Mouse (Mus musculus) CH12.LX (cell line): ENCODE results near the gene Pkd1l2. TPM values are rescaled to one million over a fixed set of nuclear protein-coding genes. Genes with fewer than 3 reads are reported as not detected.
A peak's percentile ranks its signal among the peaks of the same experiment; 100 is the strongest.

ENCODE experiments used
- DNase-seq: peaks from one replicate; pipeline ENCODE4 v3.0.0-alpha.2; 2013; ENCODE audit errors: extremely low read depth
- H3K27ac ChIP-seq: 2 replicates; pipeline ENCODE4 v1.5.1; 2012; ENCODE audit warnings: low read depth, mild to moderate bottlenecking, control low read depth, moderate library complexity; ENCODE audit not compliant: insufficient read depth
- H3K27me3 ChIP-seq: replicated peaks from 2 replicates; pipeline ENCODE3; 2012; ENCODE audit warnings: inconsistent platforms
- H3K36me3 ChIP-seq, 2 experiments: replicated peaks in 1 of 2; 2 replicates each; pipeline versions ENCODE3 to v1.6.1; 2012; ENCODE audit warnings: inconsistent platforms in 1 of 2, low read length in 1 of 2, mild to moderate bottlenecking in 1 of 2, mixed read lengths in 1 of 2, moderate library complexity in 1 of 2; ENCODE audit not compliant: control insufficient read depth in 1 of 2, insufficient read depth in 1 of 2
- H3K4me1 ChIP-seq, 2 experiments: 2 replicates each; pipeline ENCODE4 v1.6.1; 2012; ENCODE audit warnings: inconsistent platforms in 1 of 2, moderate library complexity in 1 of 2; ENCODE audit not compliant: insufficient read depth in 2 of 2, control insufficient read depth in 1 of 2
- H3K4me2 ChIP-seq: 2 replicates; pipeline ENCODE4 v1.6.1; 2012; ENCODE audit warnings: low read depth, mild to moderate bottlenecking, control low read depth; ENCODE audit not compliant: poor library complexity, insufficient read depth, severe bottlenecking
- H3K4me3 ChIP-seq, 3 experiments: fragments of 150-350 bp in 1 of 3; sonication (generic) in 1 of 3; replicated peaks in 1 of 3; 2 replicates each; pipeline versions ENCODE3 to v1.5.1; 2011 to 2012; ENCODE audit warnings: low read depth in 2 of 3, low read length in 2 of 3, mild to moderate bottlenecking in 2 of 3, moderate library complexity in 2 of 3, control low read depth in 1 of 3, improper control_type of control experiment in 1 of 3, inconsistent platforms in 1 of 3, mixed read lengths in 1 of 3; ENCODE audit not compliant: poor library complexity in 1 of 3
- H3K79me2 ChIP-seq: replicated peaks from 2 replicates; pipeline ENCODE4 v1.6.1; 2012; ENCODE audit warnings: mild to moderate bottlenecking, moderate library complexity; ENCODE audit not compliant: control insufficient read depth, poor library complexity, insufficient read depth, severe bottlenecking; ENCODE audit errors: extremely low read depth
- H3K9ac ChIP-seq: 2 replicates; pipeline ENCODE4 v1.6.1; 2012; ENCODE audit warnings: low read depth, mild to moderate bottlenecking, control low read depth, moderate library complexity; ENCODE audit not compliant: insufficient read depth
- H3K9me3 ChIP-seq: replicated peaks from 2 replicates; pipeline ENCODE3; 2012; ENCODE audit warnings: low read length, inconsistent platforms, mixed read lengths
- BHLHE40 ChIP-seq: IDR thresholded peaks from 2 replicates; pipeline ENCODE4 v1.6.1; 2011; ENCODE audit warnings: mild to moderate bottlenecking, low read depth, low read length, improper control_type of control experiment
- CHD2 ChIP-seq: IDR thresholded peaks from 2 replicates; pipeline ENCODE4 v1.6.1; 2011; ENCODE audit warnings: low read length, improper control_type of control experiment
- CTCF ChIP-seq, 2 experiments: IDR thresholded peaks in 1 of 2; conservative IDR thresholded peaks in 1 of 2; 2 replicates each; pipeline ENCODE4 v1.5.1; 2011 to 2012; ENCODE audit warnings: low read depth in 2 of 2, low read length in 2 of 2, improper control_type of control experiment in 1 of 2, inconsistent platforms in 1 of 2, mild to moderate bottlenecking in 1 of 2, moderate library complexity in 1 of 2
- ELF1 ChIP-seq: IDR thresholded peaks from 2 replicates; pipeline ENCODE4 v1.6.1; 2014; ENCODE audit warnings: low read depth, mild to moderate bottlenecking, inconsistent platforms, low read length, improper control_type of control experiment
- EP300 ChIP-seq: IDR thresholded peaks from 2 replicates; pipeline ENCODE4 v1.6.1; 2011; ENCODE audit warnings: low read length, improper control_type of control experiment
- KAT2A ChIP-seq: IDR thresholded peaks from 2 replicates; pipeline ENCODE4 v1.6.1; 2012; ENCODE audit warnings: low read length, improper control_type of control experiment, inconsistent platforms; ENCODE audit not compliant: insufficient replicate concordance
- MAFK ChIP-seq: IDR thresholded peaks from 2 replicates; pipeline ENCODE4 v1.6.1; 2011; ENCODE audit warnings: low read length, improper control_type of control experiment; ENCODE audit not compliant: insufficient replicate concordance
- MEF2A ChIP-seq: IDR thresholded peaks from 2 replicates; pipeline ENCODE4 v1.6.1; 2014; ENCODE audit warnings: low read depth, mild to moderate bottlenecking, inconsistent platforms, low read length, improper control_type of control experiment, borderline replicate concordance
- MXI1 ChIP-seq: IDR thresholded peaks from 2 replicates; pipeline ENCODE4 v1.6.1; 2011; ENCODE audit warnings: mild to moderate bottlenecking, low read depth, low read length, improper control_type of control experiment
- MYC ChIP-seq: IDR thresholded peaks from 2 replicates; pipeline ENCODE4 v1.6.1; 2011; ENCODE audit warnings: low read depth, mild to moderate bottlenecking, improper control_type of control experiment, low read length
- NRF1 ChIP-seq: IDR thresholded peaks from 2 replicates; pipeline ENCODE4 v1.6.1; 2014; ENCODE audit warnings: low read depth, mild to moderate bottlenecking, inconsistent platforms, low read length, improper control_type of control experiment, moderate library complexity
- PAX5 ChIP-seq: IDR thresholded peaks from 2 replicates; pipeline ENCODE4 v1.6.1; 2012; ENCODE audit warnings: low read length, inconsistent platforms, mixed read lengths
- POLR2AphosphoS2 ChIP-seq: IDR thresholded peaks from 2 replicates; pipeline ENCODE4 v1.6.1; 2011; ENCODE audit warnings: low read depth, low read length, improper control_type of control experiment
- RAD21 ChIP-seq: IDR thresholded peaks from 2 replicates; pipeline ENCODE4 v1.6.1; 2011; ENCODE audit warnings: low read depth, mild to moderate bottlenecking, low read length, improper control_type of control experiment, moderate library complexity
- TBP ChIP-seq: conservative IDR thresholded peaks from 2 replicates; pipeline ENCODE4 v1.6.1; 2011; ENCODE audit warnings: low read depth, low read length, improper control_type of control experiment
- TCF12 ChIP-seq: IDR thresholded peaks from 2 replicates; pipeline ENCODE4 v1.6.1; 2014; ENCODE audit warnings: low read depth, mild to moderate bottlenecking, inconsistent platforms, low read length, improper control_type of control experiment
- UBTF ChIP-seq: IDR thresholded peaks from 2 replicates; pipeline ENCODE4 v1.6.1; 2012; ENCODE audit warnings: low read depth, mild to moderate bottlenecking, inconsistent platforms, low read length, improper control_type of control experiment, moderate library complexity
- USF1 ChIP-seq: IDR thresholded peaks from 2 replicates; pipeline ENCODE4 v1.6.1; 2014; ENCODE audit warnings: low read depth, mild to moderate bottlenecking, inconsistent platforms, low read length, improper control_type of control experiment
- ZC3H11A ChIP-seq: IDR thresholded peaks from 2 replicates; pipeline ENCODE4 v1.6.1; 2012; ENCODE audit warnings: low read depth, mild to moderate bottlenecking, inconsistent platforms, low read length, improper control_type of control experiment
- ZKSCAN1 ChIP-seq: IDR thresholded peaks from 2 replicates; pipeline ENCODE4 v1.6.1; 2012; ENCODE audit warnings: low read depth, inconsistent platforms, low read length, improper control_type of control experiment, borderline replicate concordance
- ZMIZ1 ChIP-seq: IDR thresholded peaks from 2 replicates; pipeline ENCODE4 v1.6.1; 2012; ENCODE audit warnings: low read depth, mild to moderate bottlenecking, inconsistent platforms, low read length, improper control_type of control experiment
- ZNF384 ChIP-seq: IDR thresholded peaks from 2 replicates; pipeline ENCODE4 v1.6.1; 2012; ENCODE audit warnings: low read depth, low read length, improper control_type of control experiment, inconsistent platforms
- dilution Hi-C: fragments of 300-500 bp; cut with MboI; formaldehyde crosslinking; loops from 2 replicates; pipeline ENCODE4 v1.14.3; 2020; ENCODE audit warnings: low sequenced_read_pairs; ENCODE audit not compliant: extremely low pct_unique_long_range_greater_than_20kb, extremely low pct_ligation_motif_present
- in situ Hi-C: fragments of 300-500 bp; cut with MboI; formaldehyde crosslinking; loops from 3 replicates; pipeline ENCODE4 v1.14.3; 2019; ENCODE audit warnings: low sequenced_read_pairs, low pct_ligation_motif_present, low pct_unique_long_range_greater_than_20kb, mixed read lengths
- polyA plus RNA-seq: library from polyadenylated mRNA; unstranded; fragments of >175 nt; gene quantifications from 2 replicates; pipeline ENCODE4 v1.2.1, GENCODE M21; 2012; ENCODE audit warnings: low read depth; ENCODE audit not compliant: insufficient read length
- total RNA-seq, 2 experiments: library from RNA; depleted of rRNA; stranded (reverse); fragments of 300-350 nt in 1 of 2; fragments of >200 nt in 1 of 2; gene quantifications; 2 replicates each; pipeline ENCODE4 v1.2.3; 2012 to 2014

Pkd1l2 gene
- total and polyA plus RNA-seq, 3 experiments = 0.06 TPM; not detected in 2

GRCm38 (mm10) chr8:117050763-117051162, 31.5 kb downstream of the Pkd1l2 start:
- peaks cover 6% of the 10 kb centered on the region for H3K27me3 ChIP-seq
- H3K4me3 ChIP-seq = no peak overlapping the region
- no peaks in the 10 kb centered on the region for H3K79me2 ChIP-seq
- dilution Hi-C loops (no loop called here), in situ Hi-C loops (no loop called here)
- DNase-seq = no peak
- TF ChIP-seq PAX5 (no peak), TCF12 (no peak), MYC (no peak)
- no peak overlapping the region for H3K9ac ChIP-seq
- H3K9me3 ChIP-seq = peaks cover 2% of the 10 kb centered on the region
- no peak overlapping the region for H3K27ac ChIP-seq
- H3K36me3 ChIP-seq = no peaks in the 10 kb centered on the region
- peaks cover 6 to 23% of the 10 kb centered on the region in 2 experiments; a peak in 3 of 4 replicates for H3K4me1 ChIP-seq
- no peak overlapping the region for H3K4me2 ChIP-seq

GRCm38 (mm10) chr8:117049444-117049843, 32.8 kb downstream of the Pkd1l2 start:
- Histone ChIP-seq H3K79me2 (no peaks in the 10 kb centered on the region), H3K9me3 (peaks cover 2% of the 10 kb centered on the region), H3K27ac (no peak overlapping the region), H3K36me3 (no peaks in the 10 kb centered on the region), H3K27me3 (peaks cover 10% of the 10 kb centered on the region), H3K9ac (no peak overlapping the region), H3K4me2 (no peak overlapping the region), H3K4me1 (peaks cover 4 to 15% of the 10 kb centered on the region in 2 experiments; a peak in 3 of 4 replicates), H3K4me3 (no peak overlapping the region)
- dilution Hi-C loops = no loop called here
- in situ Hi-C loops = no loop called here
- peak; percentile 1; the same call in 1 of the 2 replicates for TF ChIP-seq RAD21
- no peak for TF ChIP-seq MAFK
- no peak for TF ChIP-seq POLR2AphosphoS2
- no peak for TF ChIP-seq CHD2
- no peak for TF ChIP-seq TBP
- TF ChIP-seq ZKSCAN1 = 0 out of 2 replicates have a peak, but pooled peaks have one; percentile 30
- peak in 1 of 2 experiments; percentile 25; a peak in 1 of 4 replicates for TF ChIP-seq CTCF (conservative IDR thresholded peaks at IDR 0.05 in 1 of 2, IDR thresholded peaks at IDR 0.05 in 1 of 2; ENCODE audit: low read depth in 2 of 2, low read length in 2 of 2)
- DNase-seq = no peak

GRCm38 (mm10) chr8:117043584-117043983, 38.7 kb downstream of the Pkd1l2 start:
- dilution Hi-C loops = no loop called here
- H3K79me2 ChIP-seq = no peaks in the 10 kb centered on the region
- no peak for DNase-seq
- no peak overlapping the region for H3K4me2 ChIP-seq
- no peak overlapping the region for H3K27ac ChIP-seq
- H3K9ac ChIP-seq = no peak overlapping the region
- in situ Hi-C loops = no loop called here
- no peaks in the 10 kb centered on the region for H3K9me3 ChIP-seq
- TF ChIP-seq NRF1 (no peak), ZC3H11A (no peak), ZKSCAN1 (no peak), EP300 (no peak), KAT2A (no peak), USF1 (no peak), ZMIZ1 (no peak), MXI1 (no peak), ELF1 (no peak), ZNF384 (no peak), BHLHE40 (no peak), POLR2AphosphoS2 (no peak), UBTF (no peak), MEF2A (no peak)
- peaks cover 44% of the 10 kb centered on the region for H3K27me3 ChIP-seq
- H3K4me3 ChIP-seq = no peak overlapping the region
- H3K4me1 ChIP-seq = no peaks in the 10 kb centered on the region
- no peaks in the 10 kb centered on the region for H3K36me3 ChIP-seq
